Mouse (Mus musculus): ENCODE measurements around the gene Ldhal6b. TPM values are rescaled to one million over a fixed set of nuclear protein-coding genes. Genes with fewer than 3 reads are reported as not detected.

The Ldhal6b gene
- polyA plus RNA-seq (2015; fragmentation: Illumina TruSeq; extraction: RNeasy Lipid Tissue Mini Kit (QIAGEN cat#74804); ENCODE audit: insufficient read depth, low replicate concordance), result 0.81 TPM

DNA sequence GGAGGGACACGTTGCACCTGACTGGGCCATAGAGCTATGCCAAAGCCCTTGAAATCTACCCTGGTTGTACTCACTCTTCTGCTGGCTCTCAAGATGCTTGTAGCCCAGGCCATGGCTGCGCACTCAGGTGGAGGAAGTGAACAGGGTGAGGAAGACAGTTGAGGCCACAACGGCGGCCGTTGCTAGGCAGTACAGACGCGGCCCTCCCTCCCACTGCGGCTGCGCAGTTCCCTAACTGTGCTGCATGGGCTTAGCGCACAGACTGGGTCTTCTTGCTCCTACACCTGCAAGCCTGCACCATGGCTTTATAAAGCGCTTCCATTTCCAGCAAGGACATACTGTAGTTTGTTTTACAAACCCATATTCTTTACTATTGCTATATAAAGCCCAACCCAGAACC lies at the start of gene Ldhal6b:
Gene Ldhal6b, minus strand, starts transcription at position 223 of the 400 bp plus-strand sequence.

GRCm38 (mm10) chr17:5440159-5440971 lies 21.8 kb upstream of the Ldhal6b start, which contains the start of gene Tmem242:
Tmem242 (minus strand) TSS chr17:5440259.

Other genes with a start within 250 kb of the Ldhal6b start
- gene Tmem242, start 21.5 kb upstream of the Ldhal6b start, polyA plus RNA-seq (2015; fragmentation: Illumina TruSeq; extraction: RNeasy Lipid Tissue Mini Kit (QIAGEN cat#74804); ENCODE audit: insufficient read depth, low replicate concordance), result 39.7 TPM
- gene Zdhhc14, start 73.8 kb upstream of the Ldhal6b start, polyA plus RNA-seq (2015; fragmentation: Illumina TruSeq; extraction: RNeasy Lipid Tissue Mini Kit (QIAGEN cat#74804); ENCODE audit: insufficient read depth, low replicate concordance), result 6.4 TPM

Data from spleen, adult 10 weeks (tissue).